Mouse (Mus musculus) heart, postnatal 0 days (tissue): Measurements from ENCODE around the gene Nacc2. TPM values are rescaled to one million over a fixed set of nuclear protein-coding genes. Genes with fewer than 3 reads are reported as not detected.

ENCODE experiments used
- ATAC-seq: fragments of 200-750 bp; cut with Nextera tagmentation; 2 replicates; pipeline ENCODE4 v1.8.0; 2017; ENCODE audit warnings: low read depth, moderate number of reproducible peaks, moderate library complexity; ENCODE audit not compliant: insufficient read depth
- DNase-seq: peaks from one replicate; pipeline ENCODE4 v3.0.0-alpha.2; 2016; ENCODE audit warnings: low spot score
- H3K27ac ChIP-seq: fragments of 300-500 bp; sonication (generic); 2 replicates; pipeline ENCODE4 v1.5.1; 2014; ENCODE audit warnings: low read depth, mild to moderate bottlenecking
- H3K27me3 ChIP-seq: fragments of 300-500 bp; sonication (generic); 2 replicates; pipeline ENCODE4 v1.6.1; 2014; ENCODE audit warnings: low read length, mixed read lengths; ENCODE audit not compliant: control insufficient read depth, insufficient read depth
- H3K36me3 ChIP-seq: fragments of 300-500 bp; sonication (generic); replicated peaks from 2 replicates; pipeline ENCODE4 v1.6.1; 2014; ENCODE audit warnings: low read length, mixed read lengths; ENCODE audit not compliant: control insufficient read depth, insufficient read depth
- H3K4me1 ChIP-seq: fragments of 300-500 bp; sonication (generic); 2 replicates; pipeline ENCODE4 v1.6.1; 2014; ENCODE audit warnings: antibody characterized with exemption; ENCODE audit not compliant: control insufficient read depth, insufficient read depth
- H3K4me2 ChIP-seq: fragments of 300-500 bp; sonication (generic); 2 replicates; pipeline ENCODE4 v1.6.1; 2014; ENCODE audit warnings: low read depth, mild to moderate bottlenecking, low read length, moderate library complexity
- H3K4me3 ChIP-seq: fragments of 300-500 bp; sonication (generic); 2 replicates; pipeline ENCODE4 v1.5.1; 2014; ENCODE audit warnings: low read depth, low read length
- H3K9ac ChIP-seq: fragments of 300-500 bp; sonication (generic); replicated peaks from 2 replicates; pipeline ENCODE4 v1.6.1; 2014; ENCODE audit warnings: low read depth, low read length, mixed read lengths
- H3K9me3 ChIP-seq: fragments of 300-500 bp; sonication (generic); replicated peaks from 2 replicates; pipeline ENCODE4 v1.6.1; 2016; ENCODE audit warnings: low read length; ENCODE audit not compliant: control insufficient read depth
- CTCF ChIP-seq: IDR thresholded peaks from 2 replicates; pipeline ENCODE4 v1.5.1; 2016; ENCODE audit warnings: antibody characterized with exemption, control low read depth, low read depth
- EP300 ChIP-seq: IDR thresholded peaks from 2 replicates; pipeline ENCODE4 v1.6.1; 2016; ENCODE audit warnings: antibody characterized with exemption, low read depth
- WGBS: fragments of 180-500 bp; shearing (Covaris S2); extraction: QIAGEN DNeasy Blood & Tissue Kit; methylation state at CpG from one replicate; pipeline ENCODE4 v1.1.7; 2014; 5-methylcytosine and 5-hydroxymethylcytosine counted together
- polyA plus RNA-seq: library from polyadenylated mRNA; unstranded; fragments of >200 nt; fragmentation: Nextera tagmentation; extraction: Ambion mirVana; gene quantifications from 2 replicates; pipeline ENCODE4 v1.2.1, GENCODE M21; 2015
- total RNA-seq: library from RNA; depleted of rRNA; stranded (reverse); fragments of >200 nt; gene quantifications from 2 replicates; pipeline ENCODE4 v1.2.3, GENCODE M21; 2014; ENCODE audit warnings: low replicate concordance

Gene Nacc2
- total and polyA plus RNA-seq, 2 experiments from 2014 or later, result 6.9 to 20.6 TPM

DNA sequence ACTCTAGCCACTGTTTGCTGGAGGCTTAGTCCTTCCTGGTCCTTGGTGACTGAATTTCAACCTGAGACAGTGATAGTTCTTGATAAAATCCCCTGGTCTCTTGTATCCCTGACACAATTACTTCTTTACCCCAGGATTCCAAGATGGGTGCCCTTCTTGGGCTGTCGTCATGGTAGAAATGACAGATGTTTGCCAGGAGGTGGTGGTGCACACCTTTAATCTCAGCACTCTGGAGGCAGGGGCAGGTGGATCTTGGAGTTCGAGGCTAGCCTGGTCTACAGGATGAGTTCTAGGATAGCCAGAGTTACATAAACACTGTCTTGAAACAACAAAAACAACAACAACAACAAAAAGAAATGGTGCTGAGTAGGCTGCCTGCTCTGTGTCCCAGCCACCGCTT lies 20.0 kb upstream of the Nacc2 start:
- Histone ChIP-seq H3K9me3 (no peaks in the 10 kb centered on the region), H3K4me3 (no peak overlapping the region), H3K9ac (no peak overlapping the region), H3K36me3 (0 out of 2 replicates have a peak, but pooled peaks cover under 1% of the 10 kb centered on the region), H3K4me2 (no peak overlapping the region), H3K4me1 (peaks cover 25% of the 10 kb centered on the region), H3K27me3 (no peaks in the 10 kb centered on the region), H3K27ac (no peak overlapping the region)
- ATAC-seq (no peak), DNase-seq (no peak)
- no peak for TF ChIP-seq EP300
- no peak for TF ChIP-seq CTCF
- WGBS, result 85% methylated on average over 3 of the region's 3 CpGs

DNA sequence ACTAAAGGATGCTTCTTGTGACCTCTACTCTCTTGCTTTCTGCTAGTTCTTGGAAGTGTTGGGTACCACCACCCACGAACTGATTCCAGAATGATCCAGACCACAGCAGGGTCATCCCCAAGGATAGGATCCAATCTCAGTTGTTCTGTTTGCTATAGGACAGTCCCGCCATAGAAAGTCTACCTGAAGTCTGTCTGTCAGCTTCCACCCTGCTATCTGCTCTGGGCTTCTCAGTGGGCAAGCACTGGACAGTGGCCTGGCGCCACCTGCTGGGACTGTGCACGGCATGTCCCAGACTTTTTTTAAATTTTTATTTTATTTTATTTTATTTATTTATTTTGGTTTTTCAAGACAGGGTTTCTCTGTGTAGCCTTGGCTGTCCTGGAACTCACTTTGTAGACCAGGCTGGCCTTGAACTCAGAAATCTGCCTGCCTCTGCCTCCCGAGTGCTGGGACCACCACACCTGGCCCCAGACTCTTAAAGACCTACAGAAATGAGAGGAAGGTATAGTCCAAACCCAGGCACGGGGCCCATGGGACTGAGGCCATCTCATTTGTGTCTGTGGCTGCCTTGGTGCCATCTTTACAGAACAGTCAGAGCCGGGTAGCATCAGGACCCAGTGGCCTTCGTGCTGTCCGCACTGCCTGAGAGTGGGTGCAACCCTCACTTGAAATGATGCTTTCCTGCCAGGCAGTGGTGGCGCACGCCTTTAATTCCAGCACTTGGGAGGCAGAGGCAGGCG lies 19.0 kb upstream of the Nacc2 start:
- no peak for TF ChIP-seq EP300
- peak; percentile 78 for TF ChIP-seq CTCF
- Histone ChIP-seq H3K4me2 (no peak overlapping the region), H3K9me3 (no peaks in the 10 kb centered on the region), H3K27ac (no peak overlapping the region), H3K4me3 (no peak overlapping the region), H3K9ac (no peak overlapping the region), H3K27me3 (no peaks in the 10 kb centered on the region), H3K4me1 (peaks cover 24% of the 10 kb centered on the region), H3K36me3 (peaks cover 10% of the 10 kb centered on the region; the same call in 1 of the 2 replicates)
- DNase-seq, result no peak
- 58% methylated on average over 12 of the region's 12 CpGs for WGBS
- ATAC-seq, result no peak

DNA sequence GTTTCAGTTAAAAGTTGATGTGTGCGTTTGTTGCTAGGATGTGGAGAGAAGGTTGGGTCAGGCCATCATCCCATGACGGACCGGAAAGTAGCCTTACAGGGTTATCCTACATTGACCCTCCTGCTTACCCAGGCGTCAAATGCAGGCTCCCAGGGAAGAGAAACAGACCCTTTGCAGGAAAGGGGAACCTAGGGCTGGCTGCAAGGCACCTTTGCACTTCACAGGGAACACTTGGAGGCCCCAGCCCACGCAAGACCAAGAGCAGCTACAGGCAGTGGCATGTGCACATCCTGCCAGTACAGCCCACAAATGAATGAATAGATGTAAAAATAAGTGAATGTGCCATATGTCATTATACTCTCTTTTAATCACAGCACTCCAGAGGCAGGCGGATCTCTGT lies 17.9 kb upstream of the Nacc2 start:
- peaks cover 17% of the 10 kb centered on the region; the same call in 1 of the 2 replicates for H3K36me3 ChIP-seq
- 10% methylated on average over 6 of the region's 6 CpGs for WGBS
- no peaks in the 10 kb centered on the region for H3K9me3 ChIP-seq
- TF ChIP-seq CTCF, result no peak
- no peak for TF ChIP-seq EP300
- peaks cover 20% of the 10 kb centered on the region for H3K4me1 ChIP-seq
- H3K9ac ChIP-seq, result peak overlapping the region; percentile 55
- H3K4me2 ChIP-seq, result peak overlapping the region; percentile 76
- DNase-seq, result no peak
- no peak for ATAC-seq
- H3K27ac ChIP-seq, result peak overlapping the region; percentile 93
- H3K27me3 ChIP-seq, result no peaks in the 10 kb centered on the region
- H3K4me3 ChIP-seq, result peak overlapping the region; percentile 85

- peak overlapping the region; percentile 93 for H3K27ac ChIP-seq
- H3K9ac ChIP-seq, result peak overlapping the region; percentile 78
- H3K4me2 ChIP-seq, result peak overlapping the region; percentile 76
- H3K27me3 ChIP-seq, result no peaks in the 10 kb centered on the region
- peaks cover 20% of the 10 kb centered on the region for H3K4me1 ChIP-seq
- under 1% methylated on average over 58 of the region's 60 CpGs for WGBS
- no peaks in the 10 kb centered on the region for H3K9me3 ChIP-seq
- DNase-seq (peak; percentile 96), ATAC-seq (peak; percentile 89)
- TF ChIP-seq EP300 (no peak), CTCF (no peak)
- peak overlapping the region; percentile 85 for H3K4me3 ChIP-seq
- peaks cover 17% of the 10 kb centered on the region; the same call in 1 of the 2 replicates for H3K36me3 ChIP-seq
These were observed 17.3 kb upstream of the Nacc2 start for GRCm38 (mm10) chr2:26140292-26140819.

DNA sequence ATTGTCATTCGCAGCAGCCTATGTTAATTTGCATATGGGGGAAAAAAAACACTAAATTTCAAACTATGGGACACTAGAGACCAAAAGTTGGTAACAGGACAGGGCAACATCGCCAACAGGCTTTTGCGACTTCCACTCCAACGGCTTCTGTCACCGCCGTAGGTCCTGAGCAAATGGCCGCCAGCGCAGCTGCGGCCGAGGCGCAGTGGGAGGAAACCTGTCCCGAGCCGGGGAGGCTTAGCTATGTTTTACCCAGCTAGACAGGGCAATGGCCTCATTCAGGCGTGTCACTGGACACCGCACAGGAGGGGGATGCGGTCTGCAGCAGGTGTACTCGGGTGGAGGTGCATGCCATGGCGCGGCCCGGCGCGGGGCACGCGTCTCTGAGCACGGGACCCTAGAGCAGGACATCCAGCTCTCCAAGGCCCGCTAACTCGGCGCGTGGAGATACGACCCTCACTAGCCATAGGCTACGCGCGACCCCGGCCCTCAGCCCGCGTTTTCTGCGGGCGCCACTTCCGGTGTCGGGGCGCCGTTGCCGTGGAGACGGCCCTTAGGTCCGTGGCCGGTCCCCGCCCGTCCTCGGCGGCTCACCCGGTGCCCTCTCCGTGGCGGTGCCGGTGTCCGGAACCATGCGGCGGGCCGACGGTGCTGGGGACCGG lies 16.7 kb upstream of the Nacc2 start:
- Histone ChIP-seq H3K9me3 (no peaks in the 10 kb centered on the region), H3K27ac (peak overlapping the region; percentile 93), H3K9ac (peak overlapping the region; percentile 78), H3K4me3 (peak overlapping the region; percentile 85), H3K36me3 (peaks cover 17% of the 10 kb centered on the region; the same call in 1 of the 2 replicates), H3K27me3 (no peaks in the 10 kb centered on the region), H3K4me1 (peaks cover 20% of the 10 kb centered on the region), H3K4me2 (peak overlapping the region; percentile 76)
- TF ChIP-seq EP300 (no peak), CTCF (no peak)
- DNase-seq, result no peak
- ATAC-seq, result peak; percentile 68
- WGBS, result under 1% methylated on average over 51 of the region's 60 CpGs
